Mouse (Mus musculus) thymus, postnatal 4 days (tissue): ENCODE results near the gene Btrc.
"Not testable (repeated sequence)": the region's sequence is repeated elsewhere in the genome, so short reads cannot be mapped to it uniquely, and the experiment has no call there.

ENCODE experiments used
- DNase-seq: peaks from one replicate; pipeline ENCODE4 v3.0.0; 2021

The Btrc gene

GRCm38 (mm10) chr19:45535929-45536328 lies 172.4 kb downstream of the Btrc start:
- no peak for DNase-seq

GRCm38 (mm10) chr19:45537505-45537904 lies 174.0 kb downstream of the Btrc start:
- DNase-seq = peak; percentile 80

- DNase-seq = peak; percentile 53
Measured at GRCm38 (mm10) chr19:45540657-45541408, 177.3 kb downstream of the Btrc start.

- DNase-seq = peak; percentile 80
Measured at GRCm38 (mm10) chr19:45541409-45542041, 178.0 kb downstream of the Btrc start.

GRCm38 (mm10) chr19:45542061-45542460 lies 178.5 kb downstream of the Btrc start:
- no peak for DNase-seq

GRCm38 (mm10) chr19:45544152-45544924 lies 180.8 kb downstream of the Btrc start:
- peak; percentile 46 for DNase-seq

- DNase-seq = peak; percentile 88
Measured at GRCm38 (mm10) chr19:45544925-45545321, 181.4 kb downstream of the Btrc start.

- not testable (repeated sequence) for DNase-seq
Measured at GRCm38 (mm10) chr19:45548196-45548595, 184.7 kb downstream of the Btrc start.

GRCm38 (mm10) chr19:45549128-45549915 lies 185.8 kb downstream of the Btrc start:
- no peak for DNase-seq

GRCm38 (mm10) chr19:45549948-45550347 lies 186.4 kb downstream of the Btrc start:
- DNase-seq = no peak

GRCm38 (mm10) chr19:45552187-45552586 lies 188.7 kb downstream of the Btrc start:
- no peak for DNase-seq

GRCm38 (mm10) chr19:45554136-45554535 lies 190.6 kb downstream of the Btrc start:
- DNase-seq = no peak

GRCm38 (mm10) chr19:45560153-45560890 lies 196.8 kb downstream of the Btrc start, which contains the start of the genes Poll and Gm17018:
Gene Poll (minus strand): TSS chr19:45560531.
Gene Gm17018 (plus strand): TSS chr19:45560615.
- DNase-seq = peak; percentile 78

- DNase-seq = no peak
Measured at GRCm38 (mm10) chr19:45565925-45566715, 202.6 kb downstream of the Btrc start.

GRCm38 (mm10) chr19:45567367-45567766 lies 203.8 kb downstream of the Btrc start:
- DNase-seq = no peak

GRCm38 (mm10) chr19:45573033-45573432 lies 209.5 kb downstream of the Btrc start:
- no peak for DNase-seq

- DNase-seq = peak; percentile 92
Measured at GRCm38 (mm10) chr19:45573861-45574267, 210.3 kb downstream of the Btrc start.

- DNase-seq = peak; percentile 40
Measured at GRCm38 (mm10) chr19:45574339-45574898, 210.9 kb downstream of the Btrc start.

GRCm38 (mm10) chr19:45574941-45575631 lies 211.6 kb downstream of the Btrc start:
- DNase-seq = peak; percentile 74

GRCm38 (mm10) chr19:45575632-45576001 lies 212.1 kb downstream of the Btrc start:
- DNase-seq = peak; percentile 47
